Mouse (Mus musculus) liver, embryonic 14.5 days (tissue): ENCODE data around the gene Ccl12.

ENCODE experiments used
- CTCF ChIP-seq: IDR thresholded peaks from 2 replicates; pipeline ENCODE4 v1.5.1; 2016; ENCODE audit warnings: antibody characterized with exemption, low read depth, control low read depth
- EP300 ChIP-seq: IDR thresholded peaks from 2 replicates; pipeline ENCODE4 v1.6.1; 2016; ENCODE audit warnings: antibody characterized with exemption, low read depth

DNA sequence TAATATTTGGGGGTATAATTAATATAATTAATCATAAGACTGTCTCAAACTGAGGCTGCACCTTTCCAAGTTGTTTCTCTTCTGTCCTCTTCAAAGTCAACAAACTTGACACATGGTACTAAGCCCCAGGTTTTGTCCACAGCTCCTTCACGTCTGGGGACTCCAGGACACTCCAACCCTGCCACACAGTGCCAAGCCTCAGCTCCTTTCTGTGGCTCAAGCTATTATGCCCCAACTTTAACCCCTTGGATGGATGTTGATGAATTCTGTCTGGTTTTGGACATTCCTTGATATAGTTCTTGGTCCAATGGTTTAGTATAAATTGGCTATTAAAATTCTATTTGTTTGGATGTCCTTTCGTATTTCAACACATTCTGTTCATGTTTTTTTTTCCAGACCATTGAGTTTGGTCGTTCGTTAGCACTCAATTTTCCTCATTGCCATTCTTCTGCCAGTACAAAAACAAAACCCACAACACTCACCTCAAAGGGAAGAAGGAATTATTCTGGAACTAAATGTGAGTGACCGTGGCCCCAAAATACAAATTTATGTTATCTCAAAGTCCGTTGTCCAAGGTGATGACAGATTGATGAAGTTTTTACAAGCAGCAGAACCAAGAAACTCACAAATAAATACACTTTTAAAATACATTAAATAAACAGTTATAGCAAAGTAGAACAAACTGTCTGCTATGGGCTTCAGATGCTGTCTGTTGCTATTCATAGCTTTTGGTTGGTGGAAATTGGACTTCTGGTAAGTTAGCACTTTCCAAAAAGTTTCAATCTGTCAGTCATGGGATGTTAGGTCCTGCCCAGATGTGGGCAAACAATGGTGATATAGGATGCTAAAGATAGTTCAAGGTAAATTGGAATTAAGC lies 9.0 kb downstream of the Ccl12 start:
- TF ChIP-seq CTCF: no peak
- TF ChIP-seq EP300: no peak
